Mouse (Mus musculus): Measurements from ENCODE around the gene Mrpl9.

The Mrpl9 gene

DNA sequence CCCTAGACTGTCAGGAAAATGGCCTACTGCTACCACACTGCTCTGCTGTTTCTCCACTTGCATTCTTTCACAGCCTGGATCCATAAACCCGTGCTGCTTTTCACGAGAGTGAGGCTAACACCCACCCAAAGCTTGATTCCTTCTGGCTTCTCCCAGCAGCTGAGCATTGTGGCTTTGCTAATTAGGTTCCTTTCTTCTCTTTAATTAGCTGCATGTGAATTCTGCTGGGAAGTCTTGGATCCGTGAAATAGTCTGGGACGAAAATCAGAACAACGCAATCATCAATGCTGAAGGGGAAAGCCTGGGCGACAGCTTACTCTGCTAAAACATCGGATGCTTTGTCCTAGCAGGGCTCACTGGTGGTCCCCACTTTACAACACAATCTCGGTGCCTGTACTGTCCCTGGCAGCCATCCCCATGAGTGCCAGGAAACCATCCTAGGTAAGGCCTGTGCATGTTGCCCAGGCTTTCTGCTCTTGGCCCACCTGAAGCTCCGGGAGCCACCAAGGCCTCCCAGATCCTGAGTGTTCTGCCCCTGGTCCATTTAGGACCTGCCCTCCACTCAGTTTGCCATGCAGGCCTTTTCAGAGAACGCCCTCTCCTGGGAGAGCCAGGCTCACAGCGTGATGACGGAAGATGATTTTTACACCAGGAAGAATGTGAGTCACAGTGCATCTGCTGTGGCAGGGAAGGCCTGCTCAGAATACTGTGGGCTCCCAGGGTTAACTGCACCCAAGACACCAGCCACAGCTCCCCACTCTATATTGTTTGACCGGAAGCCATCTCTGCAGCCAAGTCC, 22.7 kb downstream of the Mrpl9 start:
- no peak for DNase-seq (ENCODE audit: low spot score)

- DNase-seq (ENCODE audit: low spot score), result no peak
These were observed 25.8 kb downstream of the Mrpl9 start for GRCm38 (mm10) chr3:94468931-94469330.

DNA sequence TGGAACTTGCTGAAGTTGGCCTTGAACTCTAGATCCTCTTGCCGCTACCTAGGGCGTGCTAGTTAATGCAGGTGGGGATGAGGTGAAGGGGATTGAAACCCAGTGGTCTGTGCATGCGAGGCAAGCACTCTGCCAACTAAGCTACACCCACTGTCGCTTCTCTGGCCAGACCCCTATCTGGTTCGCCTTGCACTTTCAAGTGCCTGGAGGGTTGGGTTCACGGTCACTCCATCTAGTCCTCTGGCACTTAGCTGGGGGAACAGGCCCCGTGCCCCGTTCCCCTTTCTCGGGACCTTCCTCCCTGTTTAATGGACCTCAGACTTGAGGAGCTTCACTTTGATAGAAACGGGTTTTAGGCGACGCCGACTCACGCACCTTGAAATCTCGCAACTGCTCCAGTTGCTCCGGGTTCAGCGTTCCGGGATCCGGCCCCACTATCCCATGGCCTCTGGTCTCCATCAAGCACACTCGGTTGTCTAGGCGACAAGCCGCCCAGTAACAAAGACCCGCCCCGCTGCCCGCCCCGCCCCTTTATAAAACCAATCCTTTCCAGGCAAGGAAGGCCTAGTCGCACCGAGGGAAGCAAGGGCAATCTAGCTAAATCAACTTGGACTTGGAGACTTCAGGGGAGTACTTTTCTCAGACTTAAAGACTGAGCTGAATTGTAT, 29.5 kb downstream of the Mrpl9 start:
- peak; percentile 67 for DNase-seq (ENCODE audit: low spot score)

DNA sequence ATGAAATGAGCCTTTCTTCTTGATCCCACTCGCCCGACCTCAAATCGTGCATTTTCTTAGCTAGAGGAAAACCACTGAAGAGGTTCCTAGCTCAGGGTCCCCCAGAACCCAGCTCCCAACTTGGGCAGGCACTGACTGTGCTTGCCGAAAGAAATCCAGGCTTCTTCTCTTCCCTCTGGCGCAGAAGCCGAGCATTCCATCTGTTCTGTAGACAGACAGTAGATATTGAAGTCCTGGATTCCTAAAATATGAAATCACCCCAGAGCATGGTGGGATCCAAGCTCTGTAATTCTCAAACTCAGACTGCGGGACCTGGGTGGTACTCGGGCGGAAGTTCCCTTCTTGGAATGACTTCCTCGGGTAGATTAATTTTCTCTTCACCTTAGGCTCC, 30.0 kb downstream of the Mrpl9 start:
- no peak for DNase-seq (ENCODE audit: low spot score)

DNA sequence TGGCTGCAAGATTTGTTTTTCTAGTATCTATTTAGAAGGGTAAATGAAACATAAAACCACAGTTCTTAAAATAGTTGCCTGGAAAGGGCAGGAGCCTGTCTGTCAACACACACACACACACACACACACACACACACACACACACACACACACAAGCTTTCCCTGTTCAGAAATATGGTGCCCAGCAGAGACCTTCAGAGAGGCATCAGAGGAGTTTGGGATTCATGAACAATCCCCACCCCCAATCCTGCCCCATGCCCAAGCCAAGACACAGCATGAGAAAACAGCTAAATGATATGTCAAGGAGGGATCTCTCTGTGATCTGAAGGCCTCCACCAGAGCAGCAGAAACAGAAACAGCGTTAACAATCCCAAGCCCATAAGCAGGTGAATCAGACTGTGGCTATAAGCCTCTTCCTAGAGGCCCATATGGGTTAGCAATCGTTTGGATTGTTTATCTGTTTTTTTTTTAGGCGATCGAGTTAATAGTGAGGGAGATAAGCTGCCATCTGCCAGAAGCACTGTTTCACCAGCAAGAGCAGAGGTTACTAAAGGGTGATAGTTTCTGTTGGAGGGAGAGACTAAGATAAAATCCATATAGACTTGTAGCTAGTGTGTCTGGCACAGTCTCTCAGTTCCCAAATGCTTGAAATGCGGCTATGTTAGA, 30.6 kb downstream of the Mrpl9 start:
- no peak for DNase-seq (ENCODE audit: low spot score)

DNA sequence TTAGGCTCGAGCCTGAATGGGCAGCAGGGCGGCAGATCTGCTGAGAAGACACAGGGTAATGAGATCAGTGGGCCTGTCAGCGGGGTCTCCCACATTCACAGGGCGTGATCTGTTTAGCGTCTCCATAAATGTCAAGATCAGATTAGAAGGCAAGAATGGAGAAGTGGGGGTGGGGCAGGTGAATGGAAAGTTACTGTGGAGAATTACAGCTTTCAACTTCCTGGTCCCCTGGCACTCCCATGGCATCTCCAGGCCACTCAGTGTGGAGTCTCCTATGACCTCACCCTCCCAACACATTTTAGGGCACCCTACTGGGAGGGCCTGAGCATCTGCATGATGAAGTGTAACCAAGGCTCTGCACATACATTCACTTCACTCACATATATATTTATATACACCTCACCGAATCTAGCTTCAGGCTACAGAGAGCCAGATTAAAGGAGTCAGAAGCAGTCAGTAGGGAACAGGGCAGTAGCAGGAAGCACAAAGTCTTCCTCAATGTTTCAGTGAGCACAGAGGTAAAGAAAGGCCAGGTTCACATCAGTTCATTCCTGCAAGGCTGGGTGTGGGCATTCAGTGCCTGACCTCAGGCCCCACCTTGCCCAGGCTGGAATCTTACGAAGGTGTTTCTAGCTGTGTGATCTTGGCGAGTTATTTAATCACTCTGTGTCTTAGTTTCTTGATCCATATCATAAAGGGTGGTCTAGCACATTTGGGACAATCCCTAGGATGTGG, 33.4 kb downstream of the Mrpl9 start:
- DNase-seq (ENCODE audit: low spot score), result no peak

DNA sequence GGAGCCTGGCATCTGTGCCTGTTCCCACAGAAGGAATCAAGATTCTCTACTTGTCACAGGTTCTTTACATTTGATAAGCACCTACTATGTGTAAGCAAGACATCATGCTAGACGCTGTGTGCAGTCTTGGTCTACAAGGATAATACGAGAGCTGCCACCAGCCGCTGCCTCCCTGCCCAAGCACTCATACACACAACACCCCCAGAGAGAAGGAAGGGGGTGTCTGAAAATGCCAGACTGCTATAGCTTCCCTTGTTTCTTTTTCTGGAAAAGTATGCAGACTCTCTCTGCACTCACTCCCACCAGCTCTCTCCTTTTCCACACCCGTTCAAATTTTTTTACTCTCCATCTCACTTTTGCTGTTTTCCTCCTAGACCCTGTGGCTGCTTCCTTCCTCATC, 34.3 kb downstream of the Mrpl9 start:
- no peak for DNase-seq (ENCODE audit: low spot score)

DNA sequence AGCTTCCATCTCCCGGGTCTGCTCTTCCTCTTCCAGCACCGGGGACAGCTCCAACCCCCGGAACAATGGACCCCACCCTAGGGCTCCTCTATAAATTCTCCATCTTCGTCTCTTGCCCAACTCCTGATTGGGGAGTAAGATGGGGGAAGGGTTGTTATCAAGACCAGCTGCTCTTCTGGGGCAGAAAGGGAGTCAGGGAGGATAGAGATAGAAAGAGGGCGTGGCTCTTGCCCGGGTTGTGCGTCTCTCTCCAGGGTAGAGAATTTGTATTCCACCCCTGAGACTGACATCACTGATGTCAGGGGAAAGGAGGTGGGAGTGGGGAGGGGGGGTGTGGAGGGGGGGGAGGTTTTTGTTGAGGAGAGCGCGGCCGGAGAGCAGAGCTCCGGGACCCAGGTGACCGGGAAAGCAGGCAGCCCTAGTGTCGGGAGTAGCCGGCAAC, 34.9 kb downstream of the Mrpl9 start, which contains the start of gene Celf3:
Celf3 (plus strand) TSS at position 315 of the 442 bp plus-strand sequence.
- DNase-seq (ENCODE audit: low spot score), result no peak

GRCm38 (mm10) chr3:94478591-94479169, 35.6 kb downstream of the Mrpl9 start:
- DNase-seq (ENCODE audit: low spot score), result no peak

- DNase-seq (ENCODE audit: low spot score), result no peak
These were observed 36.4 kb downstream of the Mrpl9 start for GRCm38 (mm10) chr3:94479564-94479963.

- no peak for DNase-seq (ENCODE audit: low spot score)
These were observed 37.3 kb downstream of the Mrpl9 start, which contains the start of gene Riiad1 for GRCm38 (mm10) chr3:94480291-94480884. Gene Riiad1, minus strand, starts transcription at chr3:94480341.

DNA sequence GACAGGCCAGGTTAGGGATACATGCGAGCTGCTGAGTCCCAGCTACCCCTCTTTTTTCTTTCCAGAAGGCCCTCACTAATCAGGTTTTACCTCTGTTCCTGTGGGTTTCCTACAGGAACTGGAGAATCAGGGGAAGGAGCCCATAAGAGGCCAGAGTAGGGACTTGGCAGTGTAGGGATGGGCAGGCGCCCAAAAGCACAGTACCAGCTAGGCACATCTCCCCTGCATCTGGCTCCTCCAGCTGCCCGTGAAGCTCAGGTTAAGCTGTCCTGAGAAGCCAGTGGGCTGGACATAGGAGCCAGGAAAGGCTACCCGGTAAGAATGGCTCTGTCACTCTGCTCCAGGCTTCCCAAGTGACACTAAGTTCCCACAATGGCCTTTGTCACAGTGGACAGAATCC, 38.3 kb downstream of the Mrpl9 start:
- DNase-seq (ENCODE audit: low spot score), result no peak

DNA sequence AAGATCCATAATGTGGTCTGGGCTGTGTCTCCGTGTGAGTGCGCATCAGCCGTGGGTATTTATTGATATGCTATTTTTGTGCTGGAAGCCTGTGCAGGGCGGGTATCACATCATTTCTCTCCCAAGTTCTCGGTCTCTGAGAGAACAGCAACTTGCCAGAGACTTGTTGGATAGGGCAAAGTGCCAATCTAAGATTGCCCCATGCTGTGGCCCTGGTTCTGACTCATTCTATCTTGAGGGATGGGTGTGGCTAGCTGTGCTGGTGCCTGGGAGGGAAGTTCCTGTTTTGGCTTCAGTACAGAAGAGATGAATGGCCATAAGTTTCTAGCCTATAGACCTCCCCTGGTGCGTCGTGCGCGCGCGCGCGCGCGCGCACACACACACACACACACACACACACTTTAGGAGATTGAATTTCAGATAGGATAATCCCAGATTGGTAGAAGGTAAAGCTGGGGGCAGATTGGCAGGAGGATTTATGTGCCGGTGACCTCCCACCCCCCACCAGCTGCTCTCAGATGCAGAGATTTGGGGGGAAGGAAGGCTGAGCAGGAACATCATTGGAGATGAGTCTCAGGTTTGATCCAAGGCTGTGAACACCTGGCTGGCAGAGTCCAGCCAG, 39.8 kb downstream of the Mrpl9 start:
- DNase-seq (ENCODE audit: low spot score), result no peak

- DNase-seq (ENCODE audit: low spot score), result peak; percentile 45
These were observed 40.8 kb downstream of the Mrpl9 start for GRCm38 (mm10) chr3:94483790-94484439.

DNA sequence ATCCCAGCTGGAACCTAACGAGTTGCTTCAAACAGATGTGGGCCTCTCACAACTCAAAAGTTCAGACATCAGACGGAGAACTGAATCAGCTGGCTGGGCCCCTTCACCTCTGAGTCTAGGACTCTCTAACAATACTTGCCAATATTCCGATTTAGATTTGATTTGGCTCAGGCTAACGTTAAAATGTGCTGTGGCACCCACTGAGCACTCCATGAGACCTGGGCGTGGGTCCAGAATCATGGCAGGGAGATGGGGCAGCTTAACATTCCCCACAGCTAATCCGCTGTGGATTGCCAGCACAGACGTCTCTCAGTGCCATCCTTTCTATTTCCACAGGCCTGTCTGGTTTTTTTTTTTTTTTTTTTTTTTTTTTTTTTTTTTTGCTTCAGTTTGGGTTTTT, 42.8 kb downstream of the Mrpl9 start:
- no peak for DNase-seq (ENCODE audit: low spot score)

DNA sequence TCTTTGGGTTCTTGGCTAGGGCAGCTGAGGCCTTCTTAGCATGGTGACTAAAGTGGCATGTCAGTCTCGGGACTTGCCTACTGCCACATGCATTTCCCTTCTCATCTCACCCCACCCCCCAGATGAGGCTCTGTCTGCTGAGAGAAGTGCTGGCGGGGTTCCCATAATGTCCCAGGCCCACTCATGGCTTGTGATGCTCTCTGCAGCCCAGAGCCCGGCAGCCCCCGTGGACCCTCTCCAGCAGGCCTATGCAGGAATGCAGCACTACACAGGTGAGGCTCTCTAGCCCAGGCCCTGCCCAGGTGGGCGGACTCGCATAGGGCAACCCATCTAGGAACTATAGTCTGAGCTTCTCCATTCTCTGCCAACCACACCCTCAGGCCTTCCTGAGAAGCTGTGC, 44.5 kb downstream of the Mrpl9 start:
- DNase-seq (ENCODE audit: low spot score), result no peak

DNA sequence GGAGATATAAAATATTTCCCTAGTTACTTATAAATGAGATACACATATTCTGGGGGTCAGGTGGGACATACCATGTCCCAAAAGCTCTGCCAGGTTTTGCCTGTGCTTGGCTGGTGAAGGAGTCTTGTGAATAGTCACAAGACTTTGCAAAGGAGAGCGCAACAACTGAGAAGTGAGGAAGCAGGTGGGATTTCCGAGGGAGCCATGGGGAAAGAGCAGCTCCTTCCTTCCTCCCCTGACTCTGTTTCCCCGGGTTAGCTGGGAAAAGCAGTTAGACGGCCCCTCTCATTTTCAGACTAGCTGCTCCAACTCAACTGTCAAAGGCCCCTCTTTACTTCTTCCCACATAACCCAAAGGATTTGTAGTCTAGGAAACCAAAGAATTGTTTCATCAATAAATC, 54.0 kb downstream of the Mrpl9 start:
- DNase-seq (ENCODE audit: low spot score), result no peak
